In genomic region chr7:30965677-30966076, GRCm38 (mm10) we compare ENCODE assay signal across 21 mouse cellular contexts. TPM values are rescaled to one million over a fixed set of nuclear protein-coding genes. Genes with fewer than 3 reads are reported as not detected.
"Had no signal": no experiment of that assay in that cellular context is flagged by ENCODE, and none has a peak within 500 bp of the region (broad histone marks: within the 10 kb centered on the region; RNA-seq: fewer than 3 reads in every experiment).

No protein-coding gene starts in this region.

- DNase-seq: lung, adult 2 months; lung, postnatal 14 days; lung, postnatal 36 days; right cerebral cortex, postnatal 14 days; spleen, adult 18-20 months; thymus, adult 18-20 months; thymus, postnatal 25 days had no signal

- H3K27me3 ChIP-seq: lung, embryonic 15.5 days; midbrain, embryonic 13.5 days; midbrain, embryonic 15.5 days; neural tube, embryonic 12.5 days had no signal

- H3K27ac ChIP-seq: liver, embryonic 14.5 days; lung, embryonic 15.5 days; macrophage; midbrain, embryonic 13.5 days; midbrain, embryonic 15.5 days; neural tube, embryonic 12.5 days had no signal

- ATAC-seq: lung, postnatal 0 days; midbrain, embryonic 13.5 days; midbrain, embryonic 15.5 days had no signal

- H3K4me1 ChIP-seq: lung, embryonic 15.5 days; midbrain, embryonic 13.5 days; midbrain, embryonic 15.5 days; neural tube, embryonic 12.5 days had no signal

- H3K36me3 ChIP-seq: lung, embryonic 15.5 days; midbrain, embryonic 13.5 days; midbrain, embryonic 15.5 days; neural tube, embryonic 12.5 days had no signal

- H3K4me2 ChIP-seq: lung, embryonic 15.5 days; midbrain, embryonic 11.5 days; midbrain, embryonic 13.5 days; midbrain, embryonic 15.5 days; neural tube, embryonic 12.5 days had no signal

- H3K9ac ChIP-seq: liver, embryonic 14.5 days; lung, embryonic 15.5 days; midbrain, embryonic 13.5 days; midbrain, embryonic 15.5 days; neural tube, embryonic 12.5 days had no signal

- H3K4me3 ChIP-seq: lung, embryonic 15.5 days; megakaryocyte, embryonic 14.5 days; midbrain, embryonic 13.5 days; midbrain, embryonic 15.5 days; neural tube, embryonic 12.5 days had no signal

- H3K9me3 ChIP-seq: lung, embryonic 15.5 days; megakaryocyte, embryonic 14.5 days; midbrain, embryonic 13.5 days; midbrain, embryonic 15.5 days; neural tube, embryonic 12.5 days had no signal

RNA-seq across cellular contexts. Expression of gene Hamp, which starts 21.8 kb away (rescaled TPM):
- polyA plus RNA-seq: lung, embryonic 15.5 days; lung, postnatal 0 days; macrophage; midbrain, embryonic 13.5 days; midbrain, embryonic 15.5 days; midbrain, postnatal 0 days; neural tube, embryonic 12.5 days; neural tube, embryonic 14.5 days; stomach, embryonic 14.5 days had no signal

RNA-seq across cellular contexts. Expression of gene Hamp2, which starts 41.2 kb away (rescaled TPM):
- polyA plus RNA-seq: liver, embryonic 14.5 days; liver, embryonic 16.5 days; lung, embryonic 15.5 days; lung, postnatal 0 days; macrophage; midbrain, embryonic 11.5 days; midbrain, embryonic 13.5 days; midbrain, embryonic 15.5 days; midbrain, postnatal 0 days; neural tube, embryonic 12.5 days; neural tube, embryonic 14.5 days; stomach, embryonic 14.5 days; stomach, embryonic 16.5 days had no signal
